Mouse (Mus musculus) brain, embryonic 18.5 days (tissue): ENCODE measurements around the gene Pspn.

Experiments used
- DNase-seq: peaks from one replicate; pipeline ENCODE4 v3.0.0-alpha.2; 2012; ENCODE audit warnings: low read depth, low spot score

Gene Pspn

GRCm38 (mm10) chr17:56996506-56996905 is 3.3 kb downstream of the Pspn start:
- no peak for DNase-seq

- no peak for DNase-seq
These were observed 4.8 kb downstream of the Pspn start for GRCm38 (mm10) chr17:56995046-56995445.

- DNase-seq: no peak
These were observed 8.9 kb downstream of the Pspn start for GRCm38 (mm10) chr17:56990966-56991365.

DNA sequence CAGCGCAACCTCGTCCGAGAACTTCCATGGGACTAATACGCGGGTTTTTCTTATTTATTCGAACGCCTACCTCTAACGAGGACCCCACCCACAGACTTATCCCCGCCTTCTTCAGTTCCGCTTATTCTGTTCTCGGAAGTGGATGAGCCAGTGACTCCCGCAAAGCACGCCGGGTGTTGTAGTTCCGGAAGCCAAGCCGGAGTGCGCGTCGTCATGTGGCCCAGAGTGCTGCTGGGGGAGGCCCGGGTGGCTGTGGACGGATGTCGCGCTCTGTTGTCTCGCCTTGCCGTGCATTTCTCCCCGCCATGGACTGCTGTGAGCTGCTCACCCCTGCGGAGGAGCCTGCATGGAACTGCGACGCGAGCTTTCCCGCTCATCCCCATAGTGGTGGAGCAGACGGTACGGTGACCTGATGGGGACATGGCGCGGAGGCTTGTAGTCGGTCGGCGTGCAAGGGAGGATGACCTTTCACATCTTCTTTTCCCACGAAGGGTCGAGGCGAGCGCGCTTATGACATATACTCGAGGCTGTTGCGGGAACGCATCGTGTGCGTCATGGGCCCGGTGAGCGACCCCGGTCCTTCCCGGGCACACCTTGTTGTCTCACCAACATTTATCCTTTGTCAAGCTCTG is 9.6 kb downstream of the Pspn start, which contains the start of gene Clpp:
TSS of gene Clpp (plus strand) at position 191 of the 632 bp plus-strand sequence.
- peak; percentile 95 for DNase-seq

- peak; percentile 83 for DNase-seq
These were observed 10.2 kb downstream of the Pspn start for GRCm38 (mm10) chr17:56989467-56990114.

GRCm38 (mm10) chr17:56988921-56989430 is 10.8 kb downstream of the Pspn start:
- no peak for DNase-seq

DNA sequence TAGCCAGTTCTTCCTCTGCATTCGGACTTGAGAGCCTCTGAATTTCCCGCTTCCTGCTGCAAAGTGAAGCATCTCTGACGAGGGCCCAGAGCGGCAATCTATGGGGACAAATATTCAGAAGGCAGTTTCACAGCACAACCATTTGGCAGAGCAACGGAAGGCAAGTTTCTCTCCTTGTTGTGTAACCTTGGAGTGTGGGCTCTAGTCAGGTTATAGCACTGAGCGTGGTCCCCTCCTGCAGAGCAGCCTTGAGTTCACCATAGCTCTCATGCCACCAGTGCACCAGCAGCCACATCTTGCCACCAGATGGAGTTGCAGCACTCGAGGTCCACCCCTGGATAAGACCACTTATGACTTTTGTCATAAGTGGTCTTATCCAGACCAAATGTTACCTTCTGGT is 11.4 kb downstream of the Pspn start:
- DNase-seq: no peak

DNA sequence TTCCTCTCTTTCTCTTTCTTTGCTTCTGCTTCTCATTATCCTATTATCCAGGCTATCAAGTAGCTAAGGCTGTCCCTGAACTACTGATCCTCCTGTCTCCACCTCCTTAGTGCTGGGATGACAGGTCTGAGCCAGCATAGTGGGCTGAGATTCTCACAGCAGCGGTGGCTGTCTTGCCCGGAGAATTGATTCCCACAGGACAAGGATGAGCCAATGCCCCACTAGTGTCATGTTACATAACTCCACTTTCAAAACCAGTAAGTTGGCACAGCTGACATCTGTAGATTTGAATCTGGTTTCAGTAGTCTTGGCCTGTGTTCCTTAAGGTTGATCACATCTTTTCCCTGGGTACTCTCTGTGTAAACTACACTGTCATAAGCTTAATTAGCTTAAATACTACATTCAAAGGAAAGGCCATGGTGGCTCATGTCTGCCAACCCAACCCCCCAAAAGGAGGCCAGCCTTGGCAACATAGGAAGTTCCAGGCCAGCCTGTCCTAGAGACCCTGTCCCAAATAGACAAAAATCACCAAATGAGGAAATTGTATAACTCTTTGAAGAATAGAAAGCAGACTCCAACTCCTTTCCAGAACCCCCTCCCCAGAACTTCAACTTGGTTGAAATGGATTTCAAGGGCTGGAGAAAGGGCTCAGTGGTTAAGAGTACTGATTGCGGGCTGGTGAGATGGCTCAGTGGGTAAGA is 13.6 kb downstream of the Pspn start:
- no peak for DNase-seq

DNA sequence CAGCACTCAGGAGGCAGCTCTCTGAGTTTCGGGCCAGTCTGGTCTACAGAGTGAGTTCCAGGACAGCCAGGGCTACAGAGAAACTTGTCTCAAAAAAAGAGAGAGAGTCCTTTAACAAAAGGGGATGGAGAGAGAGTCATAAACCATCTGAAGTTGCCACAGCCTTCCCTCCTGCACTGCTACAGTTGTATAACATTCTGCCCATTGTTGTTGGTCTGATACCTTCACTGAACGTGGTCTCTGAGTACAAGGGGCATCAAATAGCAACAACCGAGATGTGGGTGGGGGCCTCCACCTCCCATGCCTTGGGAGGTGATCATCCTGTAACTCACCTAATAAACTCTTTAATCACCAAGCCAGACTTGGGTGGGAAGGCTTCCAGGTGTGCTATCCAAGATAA is 14.2 kb downstream of the Pspn start:
- DNase-seq: no peak

GRCm38 (mm10) chr17:56984886-56985285 is 14.9 kb downstream of the Pspn start:
- DNase-seq: no peak

- no peak for DNase-seq
These were observed 17.8 kb downstream of the Pspn start, which contains the start of gene Acer1 for GRCm38 (mm10) chr17:56982013-56982412. TSS of gene Acer1 (minus strand) at chr17:56982126.

- no peak for DNase-seq
These were observed 18.8 kb downstream of the Pspn start for GRCm38 (mm10) chr17:56981049-56981448.

GRCm38 (mm10) chr17:56979524-56979923 is 20.3 kb downstream of the Pspn start:
- DNase-seq: no peak

GRCm38 (mm10) chr17:56976531-56977390 is 23.1 kb downstream of the Pspn start:
- no peak for DNase-seq

DNA sequence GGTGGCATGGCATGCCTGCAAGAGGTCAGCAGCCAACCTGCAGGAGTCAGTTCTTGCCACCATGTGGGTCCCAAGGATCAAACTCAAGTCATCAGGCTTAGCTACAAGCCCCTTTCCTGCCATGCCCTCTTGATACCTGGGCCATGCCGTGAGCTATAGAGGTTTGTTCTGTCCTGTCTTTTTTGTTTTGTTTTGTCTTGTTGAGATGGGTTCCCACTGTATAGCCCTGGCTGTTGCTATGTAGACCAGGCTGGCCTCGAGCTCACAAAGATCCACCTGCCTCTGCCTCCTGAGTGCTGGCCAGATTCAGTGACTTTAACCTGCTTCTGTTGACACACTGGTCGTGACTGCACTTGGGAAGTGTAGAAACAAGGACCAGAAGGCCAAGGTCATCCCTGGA is 24.4 kb downstream of the Pspn start:
- DNase-seq: no peak

DNA sequence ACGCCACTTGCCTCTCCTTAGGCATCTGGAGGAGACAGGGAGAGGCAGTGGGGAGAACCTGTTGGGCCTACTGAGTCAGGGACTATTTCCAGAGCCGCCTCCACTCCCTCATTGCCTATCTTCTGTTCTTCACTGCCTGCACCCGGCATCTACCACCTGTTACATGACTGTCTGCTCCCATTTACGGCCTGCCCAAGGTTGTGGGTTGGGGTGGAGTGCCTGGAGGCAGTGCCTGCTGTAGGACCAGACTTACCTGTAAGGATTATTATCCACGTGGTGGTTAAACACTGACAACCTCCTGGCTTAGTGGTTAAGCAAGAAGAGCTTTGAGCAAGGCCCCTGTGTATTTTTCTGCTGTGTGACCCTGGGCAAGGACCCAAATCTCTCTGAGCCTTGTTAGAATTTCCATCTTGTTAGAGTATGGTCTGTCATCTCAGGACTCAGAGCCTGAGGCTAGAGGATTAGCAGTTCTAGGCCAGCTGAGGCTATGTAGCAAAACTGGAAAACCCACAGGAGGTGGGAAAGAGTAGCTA is 25.0 kb downstream of the Pspn start:
- no peak for DNase-seq

- DNase-seq: no peak
These were observed 25.7 kb downstream of the Pspn start for GRCm38 (mm10) chr17:56973956-56974707.

- no peak for DNase-seq
These were observed 29.7 kb downstream of the Pspn start for GRCm38 (mm10) chr17:56970081-56970480.

- DNase-seq: no peak
These were observed 30.5 kb downstream of the Pspn start for GRCm38 (mm10) chr17:56969321-56969720.

- no peak for DNase-seq
These were observed 36.2 kb downstream of the Pspn start for GRCm38 (mm10) chr17:56963646-56964045.
